Mouse (Mus musculus) forebrain, embryonic 16.5 days (tissue): Measurements from ENCODE around the gene Ctnna2. TPM values are rescaled to one million over a fixed set of nuclear protein-coding genes. Genes with fewer than 3 reads are reported as not detected.
A peak's percentile ranks its signal among the peaks of the same experiment; 100 is the strongest.

Source experiments
- ATAC-seq: fragments of 200-750 bp; cut with Nextera tagmentation; 2 replicates; pipeline ENCODE4 v1.8.0; 2017; ENCODE audit warnings: mild to moderate bottlenecking, moderate library complexity
- H3K27ac ChIP-seq: fragments of 300-500 bp; sonication (generic); 2 replicates; pipeline ENCODE4 v1.5.1; 2014; ENCODE audit warnings: low read length, control low read depth
- H3K27me3 ChIP-seq: fragments of 300-500 bp; sonication (generic); replicated peaks from 2 replicates; pipeline ENCODE4 v1.6.1; 2014; ENCODE audit warnings: low read length; ENCODE audit not compliant: control insufficient read depth, insufficient read depth
- H3K36me3 ChIP-seq: fragments of 300-500 bp; sonication (generic); 2 replicates; pipeline ENCODE4 v1.6.1; 2014; ENCODE audit not compliant: control insufficient read depth, insufficient read depth
- H3K4me1 ChIP-seq: fragments of 300-500 bp; sonication (generic); replicated peaks from 2 replicates; pipeline ENCODE4 v1.6.1; 2014; ENCODE audit warnings: low read length; ENCODE audit not compliant: control insufficient read depth, insufficient read depth
- H3K4me2 ChIP-seq: fragments of 300-500 bp; sonication (generic); 2 replicates; pipeline ENCODE4 v1.6.1; 2014; ENCODE audit warnings: mild to moderate bottlenecking, low read length, control low read depth
- H3K4me3 ChIP-seq: fragments of 300-500 bp; sonication (generic); replicated peaks from 2 replicates; pipeline ENCODE4 v1.5.1; 2014; ENCODE audit warnings: mild to moderate bottlenecking, low read length, control low read depth
- H3K9ac ChIP-seq: fragments of 300-500 bp; sonication (generic); replicated peaks from 2 replicates; pipeline ENCODE4 v1.6.1; 2014; ENCODE audit warnings: low read depth, low read length, control low read depth
- H3K9me3 ChIP-seq: fragments of 300-500 bp; sonication (generic); 2 replicates; pipeline ENCODE4 v1.6.1; 2016; ENCODE audit warnings: low read length; ENCODE audit not compliant: control insufficient read depth
- WGBS: fragments of 180-500 bp; shearing (Covaris S2); extraction: QIAGEN DNeasy Blood & Tissue Kit; methylation state at CpG from one replicate; pipeline ENCODE4 v1.1.7; 2014; 5-methylcytosine and 5-hydroxymethylcytosine counted together
- polyA plus RNA-seq: library from polyadenylated mRNA; unstranded; fragments of >200 nt; fragmentation: Nextera tagmentation; extraction: Ambion mirVana; gene quantifications from 2 replicates; pipeline ENCODE4 v1.2.1, GENCODE M21; 2015

The Ctnna2 gene
- polyA plus RNA-seq, 1 experiment from 2014 or later = 149 TPM

- WGBS = 15% methylated on average over 5 of the region's 5 CpGs
- peak overlapping the region; percentile 53 for H3K27ac ChIP-seq
- ATAC-seq = peak; percentile 77
Measured at GRCm38 (mm10) chr6:77745426-77745825, 234.1 kb downstream of the Ctnna2 start.

GRCm38 (mm10) chr6:77743651-77744050 is 235.8 kb downstream of the Ctnna2 start:
- Histone ChIP-seq H3K36me3 (no peaks in the 10 kb centered on the region), H3K9ac (no peak overlapping the region), H3K4me3 (no peak overlapping the region), H3K4me2 (no peak overlapping the region), H3K27ac (no peak overlapping the region), H3K4me1 (peaks cover 9% of the 10 kb centered on the region), H3K27me3 (no peaks in the 10 kb centered on the region), H3K9me3 (no peaks in the 10 kb centered on the region)
- ATAC-seq = no peak

More at GRCm38 (mm10) chr6:77745426-77745825, 234.1 kb downstream of the Ctnna2 start:
- Histone ChIP-seq H3K36me3 (no peaks in the 10 kb centered on the region), H3K27me3 (no peaks in the 10 kb centered on the region), H3K9me3 (no peaks in the 10 kb centered on the region), H3K4me2 (no peak overlapping the region), H3K4me1 (peaks cover 9% of the 10 kb centered on the region), H3K4me3 (no peak overlapping the region), H3K9ac (no peak overlapping the region)

GRCm38 (mm10) chr6:77742988-77743387 is 236.5 kb downstream of the Ctnna2 start:
- Histone ChIP-seq H3K4me1 (peaks cover 9% of the 10 kb centered on the region), H3K27me3 (no peaks in the 10 kb centered on the region), H3K9me3 (no peaks in the 10 kb centered on the region), H3K4me3 (no peak overlapping the region), H3K36me3 (no peaks in the 10 kb centered on the region), H3K4me2 (no peak overlapping the region), H3K27ac (no peak overlapping the region), H3K9ac (no peak overlapping the region)
- WGBS = 3% methylated on average over 1 of the region's 1 CpGs
- ATAC-seq = no peak

GRCm38 (mm10) chr6:77738640-77739039 is 240.9 kb downstream of the Ctnna2 start:
- ATAC-seq = no peak
- WGBS = 58% methylated on average over 4 of the region's 4 CpGs
- Histone ChIP-seq H3K36me3 (no peaks in the 10 kb centered on the region), H3K9me3 (no peaks in the 10 kb centered on the region), H3K4me1 (no peaks in the 10 kb centered on the region), H3K4me2 (no peak overlapping the region), H3K4me3 (no peak overlapping the region), H3K27ac (no peak overlapping the region), H3K27me3 (no peaks in the 10 kb centered on the region), H3K9ac (no peak overlapping the region)

- peaks cover 12% of the 10 kb centered on the region for H3K4me1 ChIP-seq
- H3K9me3 ChIP-seq = no peaks in the 10 kb centered on the region
- H3K36me3 ChIP-seq = no peaks in the 10 kb centered on the region
- 27% methylated on average over 2 of the region's 2 CpGs for WGBS
- H3K27ac ChIP-seq = no peak overlapping the region; the same call in none of the 2 replicates
- no peak overlapping the region for H3K9ac ChIP-seq
- H3K27me3 ChIP-seq = no peaks in the 10 kb centered on the region
- peak; percentile 69 for ATAC-seq
- no peak overlapping the region for H3K4me2 ChIP-seq
- H3K4me3 ChIP-seq = no peak overlapping the region
Measured at GRCm38 (mm10) chr6:77724952-77725299, 254.6 kb downstream of the Ctnna2 start.

GRCm38 (mm10) chr6:77724042-77724951 is 255.2 kb downstream of the Ctnna2 start:
- 29% methylated on average over 5 of the region's 5 CpGs for WGBS
- H3K4me1 ChIP-seq = peaks cover 12% of the 10 kb centered on the region
- peak; percentile 94 for ATAC-seq
- no peaks in the 10 kb centered on the region for H3K9me3 ChIP-seq
- peak overlapping the region; percentile 14; the same call in 1 of the 2 replicates for H3K4me2 ChIP-seq
- H3K36me3 ChIP-seq = no peaks in the 10 kb centered on the region
- H3K27me3 ChIP-seq = no peaks in the 10 kb centered on the region
- H3K27ac ChIP-seq = peak overlapping the region; percentile 91
- H3K4me3 ChIP-seq = no peak overlapping the region
- no peak overlapping the region for H3K9ac ChIP-seq

- Histone ChIP-seq H3K4me1 (peaks cover 5% of the 10 kb centered on the region; the same call in 1 of the 2 replicates), H3K27me3 (no peaks in the 10 kb centered on the region), H3K36me3 (no peaks in the 10 kb centered on the region), H3K27ac (peak overlapping the region; percentile 49), H3K9ac (no peak overlapping the region), H3K9me3 (no peaks in the 10 kb centered on the region), H3K4me3 (no peak overlapping the region), H3K4me2 (no peak overlapping the region)
- ATAC-seq = peak; percentile 78
Measured at GRCm38 (mm10) chr6:77694093-77694492, 285.4 kb downstream of the Ctnna2 start.

GRCm38 (mm10) chr6:77687173-77687572 is 292.3 kb downstream of the Ctnna2 start:
- 88% methylated on average over 1 of the region's 1 CpGs for WGBS
- Histone ChIP-seq H3K9ac (no peak overlapping the region), H3K4me3 (no peak overlapping the region), H3K9me3 (no peaks in the 10 kb centered on the region), H3K36me3 (no peaks in the 10 kb centered on the region), H3K27ac (no peak overlapping the region), H3K27me3 (no peaks in the 10 kb centered on the region), H3K4me2 (no peak overlapping the region), H3K4me1 (no peaks in the 10 kb centered on the region)
- ATAC-seq = no peak

- Histone ChIP-seq H3K36me3 (no peaks in the 10 kb centered on the region), H3K27ac (no peak overlapping the region), H3K4me1 (0 out of 2 replicates have a peak, but pooled peaks cover under 1% of the 10 kb centered on the region), H3K9ac (no peak overlapping the region), H3K9me3 (no peaks in the 10 kb centered on the region), H3K4me3 (no peak overlapping the region), H3K27me3 (no peaks in the 10 kb centered on the region), H3K4me2 (no peak overlapping the region)
- 0 out of 2 replicates have a peak, but pooled peaks have one; percentile 27 for ATAC-seq
- WGBS = 15% methylated on average over 6 of the region's 6 CpGs
Measured at GRCm38 (mm10) chr6:77650127-77650526, 329.4 kb downstream of the Ctnna2 start.
